Mouse (Mus musculus) MEL (cell line): ENCODE results near the gene Smagp. TPM values are rescaled to one million over a fixed set of nuclear protein-coding genes. Genes with fewer than 3 reads are reported as not detected.
A peak's percentile ranks its signal among the peaks of the same experiment; 100 is the strongest.

Source experiments
- DNase-seq: peaks from one replicate; pipeline ENCODE4 v3.0.0; 2011; ENCODE audit warnings: low read depth, low spot score
- H3K27ac ChIP-seq: 2 replicates; pipeline ENCODE4 v1.5.1; 2012; ENCODE audit warnings: low read depth, mild to moderate bottlenecking, control low read depth, low read length, moderate library complexity; ENCODE audit not compliant: control insufficient read depth
- H3K27me3 ChIP-seq, 2 experiments: fragments of 150-350 bp in 1 of 2; sonication (generic) in 1 of 2; 2 replicates each; pipeline ENCODE4 v1.6.1; 2012; ENCODE audit warnings: low read length in 2 of 2, mild to moderate bottlenecking in 2 of 2, improper control_type of control experiment in 1 of 2, moderate library complexity in 1 of 2; ENCODE audit not compliant: insufficient read depth in 2 of 2, control insufficient read depth in 1 of 2
- H3K36me3 ChIP-seq, 2 experiments: 2 replicates each; pipeline ENCODE4 v1.6.1; 2012 to 2014; ENCODE audit warnings: low read length in 2 of 2, improper control_type of control experiment in 1 of 2, inconsistent platforms in 1 of 2, mild to moderate bottlenecking in 1 of 2; ENCODE audit not compliant: insufficient read depth in 2 of 2, control insufficient read depth in 1 of 2
- H3K4me1 ChIP-seq, 2 experiments: fragments of 150-350 bp in 1 of 2; sonication (generic) in 1 of 2; 2 replicates each; pipeline ENCODE4 v1.6.1; 2012; ENCODE audit warnings: low read length in 2 of 2, improper control_type of control experiment in 1 of 2, mild to moderate bottlenecking in 1 of 2; ENCODE audit not compliant: insufficient read depth in 2 of 2, control insufficient read depth in 1 of 2
- H3K4me3 ChIP-seq, 2 experiments: fragments of 150-350 bp in 1 of 2; sonication (generic) in 1 of 2; 2 replicates each; pipeline ENCODE4 v1.5.1; 2012; ENCODE audit warnings: low read depth in 2 of 2, low read length in 2 of 2, mild to moderate bottlenecking in 2 of 2, moderate library complexity in 2 of 2, control low read depth in 1 of 2, improper control_type of control experiment in 1 of 2; ENCODE audit not compliant: control insufficient read depth in 1 of 2, insufficient read depth in 1 of 2
- H3K79me2 ChIP-seq: 2 replicates; pipeline ENCODE4 v1.6.1; 2012; ENCODE audit warnings: mild to moderate bottlenecking, low read length, moderate library complexity; ENCODE audit not compliant: control insufficient read depth, poor library complexity, insufficient read depth
- H3K9ac ChIP-seq: 2 replicates; pipeline ENCODE4 v1.6.1; 2012; ENCODE audit warnings: low read depth, mild to moderate bottlenecking, control low read depth, low read length, moderate library complexity; ENCODE audit not compliant: control insufficient read depth, poor library complexity, severe bottlenecking
- H3K9me3 ChIP-seq: fragments of 150-350 bp; sonication (generic); replicated peaks from 2 replicates; pipeline ENCODE4 v1.6.1; 2012; ENCODE audit warnings: mild to moderate bottlenecking, low read length, improper control_type of control experiment, moderate library complexity; ENCODE audit not compliant: insufficient read depth
- BHLHE40 ChIP-seq: IDR thresholded peaks from 2 replicates; pipeline ENCODE4 v1.6.1; 2012; ENCODE audit warnings: low read depth, mild to moderate bottlenecking, inconsistent platforms, low read length, improper control_type of control experiment, borderline replicate concordance
- CHD1 ChIP-seq: IDR thresholded peaks from 2 replicates; pipeline ENCODE4 v1.6.1; 2012; ENCODE audit warnings: low read depth, mild to moderate bottlenecking, inconsistent platforms, low read length, improper control_type of control experiment
- CHD2 ChIP-seq: IDR thresholded peaks from 2 replicates; pipeline ENCODE4 v1.6.1; 2011; ENCODE audit warnings: low read length, improper control_type of control experiment
- CTCF ChIP-seq, 3 experiments: IDR thresholded peaks in 2 of 3; conservative IDR thresholded peaks in 1 of 3; 2 replicates each; pipeline ENCODE4 v1.5.1; 2011 to 2012; ENCODE audit warnings: low read length in 3 of 3, low read depth in 2 of 3, mild to moderate bottlenecking in 2 of 3, improper control_type of control experiment in 1 of 3, inconsistent platforms in 1 of 3, mixed read lengths in 1 of 3, moderate library complexity in 1 of 3; ENCODE audit not compliant: control insufficient read depth in 1 of 3, insufficient read depth in 1 of 3, poor library complexity in 1 of 3, severe bottlenecking in 1 of 3
- EP300 ChIP-seq, 2 experiments: IDR thresholded peaks; 2 replicates each; pipeline ENCODE4 v1.6.1; 2011; ENCODE audit warnings: improper control_type of control experiment in 2 of 2, low read length in 2 of 2, low read depth in 1 of 2, mild to moderate bottlenecking in 1 of 2
- ETS1 ChIP-seq: IDR thresholded peaks from 2 replicates; pipeline ENCODE4 v1.6.1; 2012; ENCODE audit warnings: low read depth, mild to moderate bottlenecking, inconsistent platforms, low read length, improper control_type of control experiment, moderate library complexity
- GABPA ChIP-seq: IDR thresholded peaks from 2 replicates; pipeline ENCODE4 v1.6.1; 2012; ENCODE audit warnings: low read depth, mild to moderate bottlenecking, inconsistent platforms, low read length, improper control_type of control experiment, moderate library complexity
- GATA1 ChIP-seq: IDR thresholded peaks from 2 replicates; pipeline ENCODE4 v1.6.1; 2011; ENCODE audit warnings: low read depth, low read length, improper control_type of control experiment
- JUND ChIP-seq: IDR thresholded peaks from 2 replicates; pipeline ENCODE4 v1.6.1; 2011; ENCODE audit warnings: low read depth, mild to moderate bottlenecking, improper control_type of control experiment, low read length
- KAT2A ChIP-seq: conservative IDR thresholded peaks from 2 replicates; pipeline ENCODE4 v1.6.1; 2012; ENCODE audit warnings: low read depth, low read length, improper control_type of control experiment, inconsistent platforms
- MEF2A ChIP-seq: IDR thresholded peaks from 2 replicates; pipeline ENCODE4 v1.6.1; 2014; ENCODE audit warnings: low read depth, mild to moderate bottlenecking, inconsistent platforms, low read length, improper control_type of control experiment; ENCODE audit not compliant: poor library complexity, insufficient replicate concordance, severe bottlenecking; ENCODE audit errors: extremely low read depth
- MYB ChIP-seq: IDR thresholded peaks from 2 replicates; pipeline ENCODE4 v1.6.1; 2011; ENCODE audit warnings: mild to moderate bottlenecking, low read depth, low read length, improper control_type of control experiment
- NRF1 ChIP-seq: IDR thresholded peaks from 2 replicates; pipeline ENCODE4 v1.6.1; 2014; ENCODE audit warnings: low read depth, mild to moderate bottlenecking, inconsistent platforms, low read length, improper control_type of control experiment, moderate library complexity; ENCODE audit not compliant: poor library complexity, insufficient read depth, severe bottlenecking
- POLR2A ChIP-seq, 2 experiments: IDR thresholded peaks; 2 replicates each; pipeline ENCODE4 v1.6.1; 2011 to 2012; ENCODE audit warnings: low read length in 2 of 2, mild to moderate bottlenecking in 2 of 2, control low read depth in 1 of 2, improper control_type of control experiment in 1 of 2, low read depth in 1 of 2, moderate library complexity in 1 of 2; ENCODE audit not compliant: control insufficient read depth in 1 of 2, insufficient read depth in 1 of 2, poor library complexity in 1 of 2
- POLR2AphosphoS2 ChIP-seq: IDR thresholded peaks from 2 replicates; pipeline ENCODE4 v1.6.1; 2011; ENCODE audit warnings: low read length, improper control_type of control experiment
- RAD21 ChIP-seq: IDR thresholded peaks from 2 replicates; pipeline ENCODE4 v1.6.1; 2011; ENCODE audit warnings: mild to moderate bottlenecking, low read depth, low read length, improper control_type of control experiment
- RCOR1 ChIP-seq: IDR thresholded peaks from 2 replicates; pipeline ENCODE4 v1.6.1; 2012; ENCODE audit warnings: low read depth, mild to moderate bottlenecking, inconsistent platforms, low read length, improper control_type of control experiment
- SMC3 ChIP-seq: IDR thresholded peaks from 2 replicates; pipeline ENCODE4 v1.6.1; 2011; ENCODE audit warnings: low read depth, low read length, improper control_type of control experiment
- TBP ChIP-seq: IDR thresholded peaks from 2 replicates; pipeline ENCODE4 v1.8.0; 2011; ENCODE audit warnings: low read depth, low read length, improper control_type of control experiment
- TCF12 ChIP-seq: IDR thresholded peaks from 2 replicates; pipeline ENCODE4 v1.6.1; 2014; ENCODE audit warnings: low read depth, mild to moderate bottlenecking, inconsistent platforms, low read length, improper control_type of control experiment, moderate library complexity
- ZNF384 ChIP-seq: IDR thresholded peaks from 2 replicates; pipeline ENCODE4 v1.6.1; 2012; ENCODE audit warnings: low read depth, mild to moderate bottlenecking, inconsistent platforms, low read length, improper control_type of control experiment
- polyA plus RNA-seq, 2 experiments: library from polyadenylated mRNA; stranded (reverse) in 1 of 2; unstranded in 1 of 2; fragments of >175 nt in 1 of 2; fragments of >200 nt in 1 of 2; gene quantifications; 2 replicates each; pipeline versions ENCODE4 v1.2.1 to v1.2.4; 2012; ENCODE audit warnings: low replicate concordance in 2 of 2, low read depth in 1 of 2; ENCODE audit not compliant: insufficient read length in 2 of 2, insufficient read depth in 1 of 2, missing spikeins in 1 of 2
- total RNA-seq: library from RNA; depleted of rRNA; stranded (reverse); fragments of 300-350 nt; gene quantifications from 2 replicates; pipeline ENCODE4 v1.2.3, GENCODE M21; 2012

Smagp gene
- total and polyA plus RNA-seq, 3 experiments, result 2.6 to 22.6 TPM; not detected in 1

DNA sequence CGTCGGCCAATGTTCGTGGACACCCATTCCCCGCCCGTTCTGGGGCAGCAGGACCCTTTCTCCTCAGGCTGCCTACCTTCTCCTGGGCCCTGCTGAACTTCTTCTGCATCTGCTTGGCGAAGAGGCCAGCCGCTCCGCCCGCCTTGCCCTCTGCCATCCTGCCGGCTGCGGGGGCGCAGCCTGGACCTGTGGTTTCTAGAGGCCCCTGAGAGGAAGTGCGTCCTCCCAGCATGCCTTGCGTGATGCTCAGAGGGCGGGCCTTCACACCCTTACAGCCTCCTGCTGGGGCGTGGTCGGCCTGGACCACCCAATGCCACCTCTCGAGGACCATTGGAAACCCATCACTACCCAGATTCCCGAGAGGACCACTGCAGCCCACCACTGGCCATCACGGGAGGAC, 32.6 kb upstream of the Smagp start, which contains the start of gene Bin2 (continued):
- TF ChIP-seq EP300 (IDR thresholded peaks at IDR 0.05; ENCODE audit: low read depth in 1 of 2, low read length in 2 of 2) (peak in 1 of 2 experiments; percentile 75; a peak in 2 of 4 replicates), TBP (peak; percentile 75; the same call in 1 of the 2 replicates)

DNA sequence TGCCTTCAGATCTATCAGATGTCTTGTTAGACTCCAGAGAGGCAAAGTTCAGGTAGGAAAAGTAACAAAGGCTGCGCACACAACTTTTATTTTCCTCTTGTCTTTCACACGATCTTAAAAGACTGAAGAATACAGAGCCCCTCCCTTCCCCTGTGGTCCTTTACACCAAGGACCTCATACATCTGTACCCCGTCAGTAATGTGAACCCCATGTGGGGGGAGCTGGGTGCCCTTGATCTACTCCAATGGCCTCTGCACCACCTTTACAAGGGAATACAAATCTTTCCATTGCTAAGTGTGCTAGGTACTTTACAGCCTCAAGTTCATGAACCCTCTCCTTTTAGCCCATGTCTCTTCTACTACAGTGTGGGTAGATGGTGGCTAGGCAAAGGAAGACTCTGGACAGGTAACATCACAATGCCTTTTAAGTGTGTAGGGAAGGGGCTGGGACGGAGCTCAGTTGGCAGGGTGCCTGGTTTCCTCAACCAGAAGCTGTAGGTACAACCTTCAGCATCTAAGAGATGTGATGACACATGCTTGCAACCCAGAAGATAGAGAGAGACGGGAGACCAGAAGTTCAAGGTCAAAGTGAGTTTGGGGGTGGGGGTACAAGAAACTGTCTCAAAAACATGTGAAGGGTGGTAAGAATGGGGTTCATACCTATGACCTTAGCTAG, 31.3 kb upstream of the Smagp start:
- DNase-seq, result peak; percentile 66
- Histone ChIP-seq H3K4me3 (peak overlapping the region; percentile 70 to 90), H3K27me3 (no peaks in the 10 kb centered on the region), H3K9ac (peak overlapping the region; percentile 75), H3K36me3 (peaks cover 0 to 39% of the 10 kb centered on the region in 2 experiments; a peak in 2 of 4 replicates), H3K9me3 (no peaks in the 10 kb centered on the region), H3K79me2 (peaks cover 38% of the 10 kb centered on the region), H3K4me1 (peaks cover 26 to 48% of the 10 kb centered on the region in 2 experiments), H3K27ac (peak overlapping the region; percentile 79)
- TF ChIP-seq TCF12, result peak; percentile 27; the same call in 1 of the 2 replicates
- TF ChIP-seq ZNF384, result 0 out of 2 replicates have a peak, but pooled peaks have one; percentile 11
- 0 out of 2 replicates have a peak, but pooled peaks have one; percentile 8 for TF ChIP-seq TBP
- no peak for TF ChIP-seq JUND
- TF ChIP-seq EP300 (IDR thresholded peaks at IDR 0.05; ENCODE audit: low read depth in 1 of 2, low read length in 2 of 2), result peak in 1 of 2 experiments; percentile 30; a peak in 1 of 4 replicates

DNA sequence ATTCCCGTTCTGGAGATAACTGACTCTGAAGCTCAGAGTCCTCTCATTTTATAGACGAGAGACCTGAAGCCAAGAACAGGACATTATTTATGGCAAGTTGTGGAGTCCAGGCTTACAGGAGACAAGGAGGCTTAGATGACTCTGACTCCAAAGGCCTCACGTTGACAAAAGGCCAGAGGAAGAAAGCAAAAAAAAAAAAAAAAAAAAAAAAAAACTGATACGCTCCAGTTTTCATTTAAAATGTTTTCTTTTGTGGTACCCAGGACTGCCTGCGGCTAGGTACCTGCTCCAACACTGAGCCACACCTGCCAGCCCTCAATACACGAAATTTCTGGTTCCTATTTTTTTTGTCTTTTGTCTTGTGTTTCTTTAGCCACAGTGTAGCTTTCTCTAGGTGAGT, 30.7 kb upstream of the Smagp start:
- peak overlapping the region; percentile 75 for H3K9ac ChIP-seq
- no peak for DNase-seq
- no peaks in the 10 kb centered on the region for H3K27me3 ChIP-seq
- no peaks in the 10 kb centered on the region for H3K9me3 ChIP-seq
- peak; percentile 92 for TF ChIP-seq ZNF384
- TF ChIP-seq RAD21, result no peak
- no peak for TF ChIP-seq BHLHE40
- no peak for TF ChIP-seq GATA1
- peaks cover 0 to 37% of the 10 kb centered on the region in 2 experiments; a peak in 2 of 4 replicates for H3K36me3 ChIP-seq
- peak overlapping the region; percentile 79 for H3K27ac ChIP-seq
- H3K4me1 ChIP-seq, result peaks cover 26 to 48% of the 10 kb centered on the region in 2 experiments
- H3K79me2 ChIP-seq, result peaks cover 38% of the 10 kb centered on the region
- H3K4me3 ChIP-seq, result peak overlapping the region; percentile 70 to 90

DNA sequence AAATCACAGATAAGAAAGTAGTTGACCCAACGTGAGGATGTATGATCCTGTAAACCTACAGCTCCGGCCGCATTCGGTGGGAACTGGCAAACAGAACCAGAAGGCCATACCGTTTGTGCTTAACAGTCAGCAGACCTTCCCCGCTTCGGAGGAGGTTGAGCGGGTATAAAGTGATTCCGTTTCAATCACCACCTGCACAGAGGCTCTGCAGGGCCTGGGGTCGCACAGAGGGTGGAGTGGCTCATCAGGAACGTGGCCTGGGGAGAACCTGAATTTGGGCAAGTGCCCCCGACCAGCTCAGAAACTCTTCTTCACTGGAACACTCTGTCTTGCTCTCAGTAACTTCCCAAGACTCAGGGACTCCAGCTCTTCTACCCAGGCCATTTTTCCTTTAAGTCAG, 30.1 kb upstream of the Smagp start:
- Histone ChIP-seq H3K27ac (peak overlapping the region; percentile 79), H3K9ac (peak overlapping the region; percentile 75), H3K9me3 (no peaks in the 10 kb centered on the region), H3K79me2 (peaks cover 38% of the 10 kb centered on the region), H3K36me3 (peaks cover 0 to 37% of the 10 kb centered on the region in 2 experiments; a peak in 2 of 4 replicates), H3K27me3 (no peaks in the 10 kb centered on the region), H3K4me3 (peak overlapping the region; percentile 70 to 90), H3K4me1 (peaks cover 26 to 46% of the 10 kb centered on the region in 2 experiments)
- peak; percentile 74 for DNase-seq
- TF ChIP-seq RCOR1, result no peak
- no peak; the same call in 1 of the 2 replicates for TF ChIP-seq POLR2AphosphoS2
- TF ChIP-seq MYB, result no peak
- TF ChIP-seq TBP, result no peak
- TF ChIP-seq JUND, result no peak
- no peak for TF ChIP-seq KAT2A
- no peak for TF ChIP-seq BHLHE40
- TF ChIP-seq EP300 (IDR thresholded peaks at IDR 0.05; ENCODE audit: low read depth in 1 of 2, low read length in 2 of 2), result no peak
- TF ChIP-seq GATA1, result no peak
- no peak for TF ChIP-seq CTCF (IDR thresholded peaks at IDR 0.05 in 2 of 3, conservative IDR thresholded peaks at IDR 0.05 in 1 of 3; ENCODE audit: control insufficient read depth in 1 of 3, insufficient read depth in 1 of 3, low read depth in 2 of 3, low read length in 3 of 3, poor library complexity in 1 of 3, severe bottlenecking in 1 of 3)
- no peak for TF ChIP-seq CHD2
- TF ChIP-seq SMC3, result no peak
- TF ChIP-seq GABPA, result no peak
- TF ChIP-seq MEF2A, result no peak
- no peak for TF ChIP-seq POLR2A (IDR thresholded peaks at IDR 0.05; ENCODE audit: control insufficient read depth in 1 of 2, insufficient read depth in 1 of 2, low read depth in 1 of 2, low read length in 2 of 2, poor library complexity in 1 of 2)
- TF ChIP-seq NRF1, result no peak
- TF ChIP-seq ETS1, result no peak
- TF ChIP-seq CHD1, result no peak
